In the genomic region with DNA sequence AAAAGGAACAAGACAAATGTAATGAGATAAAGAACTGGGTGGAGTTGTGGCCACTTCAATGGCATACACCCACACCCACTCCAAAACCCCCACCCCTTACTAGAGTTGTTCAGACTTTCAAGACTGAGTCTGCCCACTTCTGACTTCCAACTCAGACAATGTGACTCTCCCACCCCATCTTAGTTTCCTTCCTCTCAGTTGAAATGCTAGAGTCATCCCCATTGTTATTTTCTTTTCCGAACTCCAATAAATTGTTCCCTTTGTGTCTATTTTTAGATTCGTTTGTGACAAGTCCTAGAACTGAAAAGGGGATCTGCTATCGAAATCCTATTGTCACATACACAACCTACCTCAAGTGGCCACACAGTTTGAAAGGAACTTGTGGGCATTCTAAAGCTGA, we compare ENCODE assay signal across 15 mouse cellular contexts.
"Had no signal": no experiment of that assay in that cellular context is flagged by ENCODE, and none has a peak within 500 bp of the region (broad histone marks: within the 10 kb centered on the region; RNA-seq: fewer than 3 reads in every experiment).

No protein-coding gene starts in this region.

- H3K4me1 ChIP-seq: liver, embryonic 13.5 days; liver, embryonic 15.5 days; megakaryocyte, embryonic 14.5 days; midbrain, embryonic 15.5 days had no signal

- H3K9me3 ChIP-seq: liver, embryonic 13.5 days; liver, embryonic 15.5 days; megakaryocyte, embryonic 14.5 days; midbrain, embryonic 13.5 days; midbrain, embryonic 15.5 days; neural tube, embryonic 12.5 days had no signal

- H3K9ac ChIP-seq: liver, embryonic 13.5 days; liver, embryonic 15.5 days; liver, postnatal 0 days; lung, embryonic 14.5 days; midbrain, embryonic 13.5 days; midbrain, embryonic 15.5 days; neural tube, embryonic 12.5 days had no signal

- H3K36me3 ChIP-seq: liver, embryonic 13.5 days; liver, embryonic 15.5 days; midbrain, embryonic 13.5 days; midbrain, embryonic 15.5 days; neural tube, embryonic 12.5 days had no signal

- DNase-seq: liver, embryonic 13.5 days; liver, postnatal 0 days; lung, embryonic 14.5 days; lung, postnatal 36 days; right cerebral cortex, postnatal 14 days; spleen, adult 18-20 months; thymus, adult 18-20 months; thymus, postnatal 14 days; thymus, postnatal 36 days had no signal

- H3K27ac ChIP-seq: liver, embryonic 13.5 days; liver, embryonic 15.5 days; macrophage; midbrain, embryonic 13.5 days; midbrain, embryonic 15.5 days; neural tube, embryonic 12.5 days had no signal

- H3K4me3 ChIP-seq: liver, embryonic 13.5 days; liver, embryonic 15.5 days; megakaryocyte, embryonic 14.5 days; midbrain, embryonic 13.5 days; midbrain, embryonic 15.5 days; neural tube, embryonic 12.5 days had no signal
